Mouse (Mus musculus): ENCODE data around the gene Trim47.

GRCm38 (mm10) chr11:116130488-116131205, 3.6 kb upstream of the Trim47 start, which contains the start of gene Trim65:
- TF ChIP-seq POLR2A (IDR thresholded peaks at IDR 0.05; ENCODE audit: borderline replicate concordance, extremely low read depth, insufficient read depth, insufficient read length, poor library complexity, severe bottlenecking) (peak; percentile 50; the same call in 1 of the 2 replicates), CTCF (IDR thresholded peaks at IDR 0.05; ENCODE audit: borderline replicate concordance, extremely low read depth, insufficient read depth, insufficient read length) (peak; percentile 71)
